Mouse (Mus musculus) heart, postnatal 0 days (tissue): ENCODE results near the gene Gm45716.

Experiments
- CTCF ChIP-seq: IDR thresholded peaks from 2 replicates; pipeline ENCODE4 v1.5.1; 2016; ENCODE audit warnings: antibody characterized with exemption, control low read depth, low read depth
- EP300 ChIP-seq: IDR thresholded peaks from 2 replicates; pipeline ENCODE4 v1.6.1; 2016; ENCODE audit warnings: antibody characterized with exemption, low read depth

- TF ChIP-seq EP300 = no peak
- no peak for TF ChIP-seq CTCF
These were observed 72.3 kb downstream of the Gm45716 start for GRCm38 (mm10) chr11:90259826-90260225.
